Mouse (Mus musculus) forebrain, embryonic 12.5 days (tissue): ENCODE measurements at regions not wholly inside any gene's neighbourhood (a gene's known extent, or its start where the extent isn't known, plus 50 kb on each side); places are given as distances from the start of the nearest gene placed in this dataset.
"Not testable (repeated sequence)": the region's sequence is repeated elsewhere in the genome, so short reads cannot be mapped to it uniquely, and the experiment has no call there.

Experiments
- ATAC-seq: fragments of 200-750 bp; cut with Nextera tagmentation; 2 replicates; pipeline ENCODE4 v1.8.0; 2017; ENCODE audit warnings: moderate TSS enrichment; ENCODE audit not compliant: low FRiP score
- H3K27ac ChIP-seq: fragments of 300-500 bp; sonication (generic); 2 replicates; pipeline ENCODE4 v1.5.1; 2016; ENCODE audit warnings: mild to moderate bottlenecking
- H3K27me3 ChIP-seq: fragments of 300-500 bp; sonication (generic); 2 replicates; pipeline ENCODE4 v1.6.1; 2016; ENCODE audit warnings: mild to moderate bottlenecking
- H3K36me3 ChIP-seq: fragments of 300-500 bp; sonication (generic); replicated peaks from 2 replicates; pipeline ENCODE4 v1.6.1; 2016; ENCODE audit warnings: mild to moderate bottlenecking
- H3K4me1 ChIP-seq: fragments of 300-500 bp; sonication (generic); 2 replicates; pipeline ENCODE4 v1.6.1; 2016
- H3K4me2 ChIP-seq: fragments of 300-500 bp; sonication (generic); 2 replicates; pipeline ENCODE4 v1.6.1; 2016; ENCODE audit warnings: mild to moderate bottlenecking, moderate library complexity
- H3K4me3 ChIP-seq: fragments of 300-500 bp; sonication (generic); replicated peaks from 2 replicates; pipeline ENCODE4 v1.5.1; 2016; ENCODE audit warnings: mild to moderate bottlenecking
- H3K9ac ChIP-seq: fragments of 300-500 bp; sonication (generic); 2 replicates; pipeline ENCODE4 v1.6.1; 2016; ENCODE audit warnings: mild to moderate bottlenecking
- H3K9me3 ChIP-seq: fragments of 300-500 bp; sonication (generic); 2 replicates; pipeline ENCODE4 v1.6.1; 2016
- WGBS: fragments of 180-500 bp; shearing (Covaris S2); methylation state at CpG from one replicate; pipeline ENCODE4 v1.1.7; 2016; 5-methylcytosine and 5-hydroxymethylcytosine counted together

- no peak overlapping the region for H3K27ac ChIP-seq
- H3K9me3 ChIP-seq, result no peaks in the 10 kb centered on the region
- H3K9ac ChIP-seq, result no peak overlapping the region
- no peaks in the 10 kb centered on the region for H3K4me1 ChIP-seq
- H3K4me2 ChIP-seq, result no peak overlapping the region
- H3K27me3 ChIP-seq, result no peaks in the 10 kb centered on the region
- H3K36me3 ChIP-seq, result no peaks in the 10 kb centered on the region
- no peak overlapping the region for H3K4me3 ChIP-seq
- no peak for ATAC-seq
Observed at GRCm38 (mm10) chr8:63829096-63829495, 123.0 kb downstream of the Sgo2b start.

GRCm38 (mm10) chr8:63828141-63828540 lies 123.9 kb downstream of the Sgo2b start:
- Histone ChIP-seq H3K27me3 (no peaks in the 10 kb centered on the region), H3K27ac (no peak overlapping the region), H3K4me3 (no peak overlapping the region), H3K4me2 (no peak overlapping the region), H3K4me1 (no peaks in the 10 kb centered on the region), H3K9me3 (no peaks in the 10 kb centered on the region), H3K36me3 (no peaks in the 10 kb centered on the region), H3K9ac (no peak overlapping the region)
- ATAC-seq, result no peak

GRCm38 (mm10) chr8:63784496-63784895 lies 167.6 kb downstream of the Sgo2b start:
- Histone ChIP-seq H3K9me3 (no peaks in the 10 kb centered on the region), H3K4me2 (no peak overlapping the region), H3K4me1 (no peaks in the 10 kb centered on the region), H3K9ac (no peak overlapping the region), H3K27me3 (no peaks in the 10 kb centered on the region), H3K4me3 (no peak overlapping the region), H3K36me3 (no peaks in the 10 kb centered on the region), H3K27ac (no peak overlapping the region)
- no peak for ATAC-seq
- WGBS, result 65% methylated on average over 2 of the region's 2 CpGs

GRCm38 (mm10) chr8:63760891-63761290 lies 191.2 kb downstream of the Sgo2b start:
- Histone ChIP-seq H3K4me2 (no peak overlapping the region), H3K9ac (no peak overlapping the region), H3K27me3 (no peaks in the 10 kb centered on the region), H3K9me3 (no peaks in the 10 kb centered on the region), H3K4me3 (no peak overlapping the region), H3K27ac (no peak overlapping the region), H3K4me1 (no peaks in the 10 kb centered on the region), H3K36me3 (no peaks in the 10 kb centered on the region)
- no peak for ATAC-seq

- ATAC-seq, H3K4me3 ChIP-seq, H3K27me3 ChIP-seq, H3K27ac ChIP-seq, H3K36me3 ChIP-seq, H3K9me3 ChIP-seq, H3K9ac ChIP-seq, H3K4me1 ChIP-seq, H3K4me2 ChIP-seq: not testable (repeated sequence)
- WGBS, result 73% methylated on average over 4 of the region's 4 CpGs
Observed at GRCm38 (mm10) chr8:63759931-63760330, 192.1 kb downstream of the Sgo2b start.

GRCm38 (mm10) chr8:63755236-63755635 lies 196.8 kb downstream of the Sgo2b start:
- Histone ChIP-seq H3K9ac (no peak overlapping the region), H3K27me3 (no peaks in the 10 kb centered on the region), H3K4me3 (no peak overlapping the region), H3K36me3 (no peaks in the 10 kb centered on the region), H3K9me3 (no peaks in the 10 kb centered on the region), H3K4me2 (no peak overlapping the region), H3K27ac (no peak overlapping the region), H3K4me1 (no peaks in the 10 kb centered on the region)
- peak; percentile 27; the same call in 1 of the 2 replicates for ATAC-seq

- Histone ChIP-seq H3K9me3 (no peaks in the 10 kb centered on the region), H3K4me1 (no peaks in the 10 kb centered on the region), H3K9ac (no peak overlapping the region), H3K4me3 (no peak overlapping the region), H3K4me2 (no peak overlapping the region), H3K27me3 (no peaks in the 10 kb centered on the region), H3K27ac (no peak overlapping the region), H3K36me3 (no peaks in the 10 kb centered on the region)
- 94% methylated on average over 1 of the region's 1 CpGs for WGBS
- peak; percentile 36; the same call in 1 of the 2 replicates for ATAC-seq
Observed at GRCm38 (mm10) chr8:63754812-63755211, 197.2 kb downstream of the Sgo2b start.

- Histone ChIP-seq H3K4me3 (no peak overlapping the region), H3K9me3 (no peaks in the 10 kb centered on the region), H3K4me1 (no peaks in the 10 kb centered on the region), H3K36me3 (no peaks in the 10 kb centered on the region), H3K27me3 (no peaks in the 10 kb centered on the region), H3K4me2 (no peak overlapping the region), H3K9ac (no peak overlapping the region), H3K27ac (no peak overlapping the region)
- ATAC-seq, result no peak
Observed at GRCm38 (mm10) chr8:63753236-63753635, 198.8 kb downstream of the Sgo2b start.

- Histone ChIP-seq H3K36me3 (no peaks in the 10 kb centered on the region), H3K27me3 (no peaks in the 10 kb centered on the region), H3K9ac (no peak overlapping the region), H3K4me1 (no peaks in the 10 kb centered on the region), H3K4me2 (no peak overlapping the region), H3K9me3 (no peaks in the 10 kb centered on the region), H3K4me3 (no peak overlapping the region), H3K27ac (no peak overlapping the region)
- no peak for ATAC-seq
Observed at GRCm38 (mm10) chr8:63734411-63734810, 217.6 kb downstream of the Sgo2b start.

GRCm38 (mm10) chr8:63730741-63731140 lies 221.3 kb downstream of the Sgo2b start:
- 86% methylated on average over 6 of the region's 6 CpGs for WGBS
- H3K4me1 ChIP-seq, ATAC-seq, H3K4me2 ChIP-seq, H3K9ac ChIP-seq, H3K4me3 ChIP-seq, H3K36me3 ChIP-seq, H3K9me3 ChIP-seq, H3K27me3 ChIP-seq, H3K27ac ChIP-seq: not testable (repeated sequence)
